Mouse (Mus musculus) urinary bladder, postnatal 36 days (tissue): ENCODE results near the gene Denr.

ENCODE experiments used
- DNase-seq, 2 experiments: peaks; one replicate each; pipeline ENCODE4 v3.0.0; 2022; ENCODE audit warnings: low spot score in 2 of 2, mixed read lengths in 1 of 2

Gene Denr

DNA sequence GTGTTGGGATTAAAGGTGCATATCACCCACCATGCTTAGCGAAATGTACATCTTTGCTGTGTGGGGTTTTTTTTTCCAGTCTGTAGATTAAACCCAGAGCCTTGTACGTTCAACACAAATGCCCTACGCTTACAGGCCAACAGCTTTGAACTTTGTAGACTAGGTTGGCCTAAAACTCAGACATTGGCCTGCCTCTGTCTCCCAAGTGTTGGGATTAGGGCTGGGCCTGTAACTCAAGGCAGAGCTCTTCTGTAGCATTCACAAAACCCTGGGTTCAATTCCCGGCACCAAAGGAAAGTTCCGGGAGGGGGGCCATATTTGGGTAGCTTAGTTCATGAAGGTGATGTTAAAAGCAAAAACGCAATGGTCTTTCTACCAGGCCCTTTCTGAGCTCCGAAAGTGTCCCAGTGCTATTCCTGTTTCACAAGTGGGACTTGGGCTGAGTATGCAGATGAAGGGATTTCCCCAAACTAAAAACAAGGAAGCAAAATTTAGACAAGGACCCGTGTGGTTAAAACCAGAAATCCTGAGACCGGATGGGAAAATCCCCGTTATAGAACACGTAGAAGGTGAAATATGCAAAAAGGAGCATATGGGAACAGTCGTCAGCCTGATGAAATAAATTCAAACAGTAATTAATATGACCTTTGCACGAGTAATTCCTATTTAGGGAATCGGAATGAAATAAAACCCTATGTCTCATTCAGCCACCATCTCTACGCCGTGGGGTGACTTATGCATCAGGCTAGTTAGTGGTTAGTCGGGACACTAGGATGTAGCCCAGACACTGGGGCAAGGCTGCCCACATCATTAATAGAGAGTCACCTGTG, 614 bp upstream of the Denr start:
- no peak for DNase-seq

DNA sequence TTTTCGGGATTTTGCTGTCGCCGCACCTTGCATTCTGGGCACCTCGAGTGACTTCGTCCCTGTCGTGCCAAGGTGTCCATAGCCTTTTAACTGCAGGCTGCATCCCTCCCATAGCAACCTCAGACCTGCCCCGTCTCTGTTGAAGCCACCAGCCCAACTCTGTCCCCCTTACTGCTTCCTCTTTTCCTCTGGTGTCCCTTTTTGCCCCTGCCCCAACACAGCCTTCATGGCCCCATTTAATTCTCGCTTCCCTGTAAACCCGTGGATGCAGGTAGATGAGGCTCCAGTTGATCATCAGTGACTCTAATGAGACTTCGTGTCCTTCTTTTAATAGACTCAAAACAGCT, 629 bp downstream of the Denr start:
- DNase-seq: no peak

DNA sequence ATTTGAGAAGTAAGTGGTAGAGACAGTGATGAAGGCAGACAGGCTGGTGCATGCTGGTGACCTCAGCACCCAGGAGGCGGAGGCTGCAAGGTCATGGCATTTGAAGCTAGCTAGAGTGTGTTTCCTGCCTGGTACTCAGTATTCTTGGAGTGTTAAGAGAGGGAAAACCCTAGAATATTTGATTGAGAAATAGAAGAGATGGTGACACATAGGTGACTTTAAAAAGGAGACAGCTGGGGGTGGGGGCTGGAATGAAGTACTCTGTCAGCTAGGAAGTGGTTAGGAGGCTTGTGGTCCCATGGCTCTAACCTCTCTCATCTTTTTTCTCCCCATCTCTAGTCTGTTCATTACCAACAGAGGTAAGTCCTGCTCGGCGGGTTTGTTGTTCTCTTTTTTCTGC, 7.9 kb downstream of the Denr start:
- DNase-seq: no peak

DNA sequence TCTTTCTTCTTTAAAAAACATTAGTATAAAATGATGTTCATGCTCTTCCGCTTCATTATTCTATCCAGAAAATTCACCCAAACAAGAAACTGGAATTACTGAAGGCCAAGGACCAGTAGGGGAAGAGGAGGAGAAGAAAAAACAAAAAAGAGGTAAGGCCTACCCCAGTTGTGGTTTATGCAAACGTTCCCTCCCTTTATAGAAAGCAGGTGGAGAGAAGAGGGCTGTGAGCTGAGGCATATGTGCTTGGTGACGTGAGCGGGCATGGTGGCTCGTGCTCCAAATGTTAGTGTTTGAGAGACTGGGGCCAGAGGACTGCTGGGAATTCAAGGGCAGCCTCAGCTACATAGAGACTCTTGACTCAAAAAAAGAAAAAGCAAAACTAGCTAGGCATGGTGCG, 15.1 kb downstream of the Denr start:
- no peak for DNase-seq

DNA sequence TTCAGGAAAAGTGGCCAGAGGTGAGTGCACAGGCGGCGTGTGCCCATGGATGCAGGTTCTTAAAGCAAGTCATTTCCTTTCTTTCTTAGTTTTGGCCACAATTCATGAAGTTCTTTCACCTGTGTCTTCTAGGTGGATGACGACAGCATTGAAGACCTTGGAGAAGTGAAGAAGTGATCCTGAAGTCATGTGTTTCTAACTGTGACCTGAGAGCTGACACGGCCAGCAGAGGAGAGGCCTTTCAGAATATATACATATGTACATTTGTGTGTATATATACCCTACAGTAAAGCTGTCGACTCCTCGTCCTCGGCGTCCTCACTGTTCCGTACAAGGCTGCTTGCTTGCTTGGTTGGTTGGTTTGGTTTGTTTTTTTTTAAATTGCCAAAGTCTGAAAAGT, 20.1 kb downstream of the Denr start, which contains the start of gene Gm43518:
Gene Gm43518, plus strand, starts transcription at position 301 of the 400 bp plus-strand sequence.
- no peak for DNase-seq

DNA sequence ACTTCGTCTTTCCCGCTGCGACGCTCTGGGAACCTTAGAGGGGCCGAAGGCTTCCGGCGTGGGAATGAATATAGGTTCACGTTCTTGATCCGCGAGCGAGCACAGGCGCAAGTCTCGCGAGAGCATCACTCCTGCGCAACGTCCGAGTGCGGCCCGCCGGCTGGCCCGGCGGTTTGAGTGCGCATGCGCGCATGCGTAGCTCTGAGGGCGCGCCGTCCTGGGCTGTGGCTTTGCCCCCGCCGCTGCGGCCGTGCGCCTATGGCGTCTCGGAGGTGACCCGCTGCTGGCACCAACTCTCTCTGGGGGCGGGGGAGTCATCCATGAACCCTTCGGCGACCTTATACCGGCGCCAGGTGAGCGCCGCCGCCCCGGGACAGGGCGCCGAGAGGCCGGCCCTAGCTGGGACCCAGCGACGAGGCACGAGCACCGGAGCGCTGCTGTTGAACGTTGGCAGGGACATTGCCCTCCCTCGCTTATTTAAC, 23.6 kb downstream of the Denr start, which contains the start of gene Ccdc62:
Gene Ccdc62, plus strand, starts transcription at position 172 of the 482 bp plus-strand sequence.
- peak; percentile 84 to 93 for DNase-seq

DNA sequence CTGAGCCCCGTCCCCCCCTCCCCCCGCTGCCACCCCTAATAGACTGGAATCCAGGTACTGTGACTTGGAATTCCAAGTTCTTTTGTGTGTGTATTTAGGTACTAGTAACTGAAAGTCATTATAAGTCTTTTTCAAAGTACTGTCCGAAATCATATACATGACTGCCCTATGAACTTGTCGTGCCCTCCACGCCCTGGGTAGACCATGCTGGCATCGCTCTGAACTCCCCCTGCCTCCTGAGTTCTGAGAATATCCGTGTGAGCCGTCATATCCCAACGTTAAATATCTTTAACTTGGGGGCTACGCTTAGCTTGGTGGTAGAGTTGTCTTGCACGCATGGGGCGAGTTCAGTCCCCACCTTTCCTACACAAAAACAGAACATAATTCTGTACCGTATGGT, 24.2 kb downstream of the Denr start:
- DNase-seq: no peak

DNA sequence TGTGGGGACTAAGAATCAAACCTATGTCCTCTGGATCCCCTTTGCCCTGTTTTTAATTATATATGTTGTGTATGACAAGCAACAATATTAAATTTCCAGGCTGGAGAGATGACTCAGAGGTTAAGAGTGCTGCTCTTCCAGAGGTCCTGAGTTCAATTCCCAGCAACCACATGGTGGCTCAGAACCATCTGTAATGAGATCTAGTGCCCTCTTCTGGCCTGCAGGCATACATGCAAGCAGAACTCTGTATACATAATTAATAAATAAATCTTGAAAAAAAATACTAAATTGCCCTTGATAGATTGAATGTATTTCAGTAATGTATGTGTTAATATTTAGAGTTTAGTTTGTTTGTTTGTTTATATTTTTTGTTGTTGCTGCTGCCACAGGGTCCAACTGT, 26.0 kb downstream of the Denr start:
- no peak for DNase-seq

DNA sequence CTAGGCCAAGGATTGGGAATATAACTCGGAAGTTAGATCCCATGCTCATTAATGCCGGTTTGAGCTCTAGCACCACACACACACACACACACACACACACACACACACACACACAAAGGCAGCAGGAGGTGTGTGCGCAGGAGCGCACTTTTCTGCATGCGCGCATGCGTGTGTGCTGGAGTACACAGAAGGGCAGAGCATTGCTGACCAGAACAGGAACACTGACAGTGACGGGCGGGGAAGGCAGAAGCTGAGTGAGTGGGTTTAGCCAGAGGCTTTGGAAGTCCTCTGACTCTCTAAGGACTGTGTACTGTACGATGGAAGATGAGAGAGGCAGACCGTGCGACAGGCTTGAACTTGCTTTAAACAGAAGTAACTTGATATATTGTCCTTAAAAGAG, 26.6 kb downstream of the Denr start:
- no peak for DNase-seq

DNA sequence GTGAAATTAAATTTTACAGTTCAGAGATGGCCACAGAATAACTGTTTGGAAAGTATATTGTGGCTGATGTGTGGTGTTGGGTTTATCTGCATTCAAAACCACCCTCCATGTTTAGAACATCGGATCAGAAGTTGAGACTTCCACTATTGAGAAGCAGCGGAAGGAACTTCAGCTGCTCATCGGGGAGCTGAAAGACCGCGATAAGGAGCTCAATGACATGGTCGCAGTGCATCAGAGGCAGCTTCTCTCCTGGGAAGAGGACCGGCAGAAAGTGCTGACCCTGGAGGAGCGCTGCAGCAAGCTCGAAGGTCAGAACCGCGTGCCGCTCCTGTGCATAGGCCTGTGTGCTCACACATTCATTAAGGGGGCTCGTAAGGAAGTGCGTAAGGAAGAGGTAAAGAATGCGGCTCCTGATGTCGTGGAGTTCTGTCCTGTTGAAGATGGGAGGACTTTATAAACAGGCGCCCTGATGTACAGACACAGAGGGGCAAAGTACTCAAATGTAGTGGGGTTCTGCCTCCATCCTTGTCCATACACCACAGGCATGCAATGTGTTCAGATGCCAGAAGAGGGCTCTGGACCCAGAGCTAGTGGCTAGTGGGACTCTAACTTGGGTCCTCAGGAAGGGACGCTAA, 27.1 kb downstream of the Denr start:
- DNase-seq: no peak

DNA sequence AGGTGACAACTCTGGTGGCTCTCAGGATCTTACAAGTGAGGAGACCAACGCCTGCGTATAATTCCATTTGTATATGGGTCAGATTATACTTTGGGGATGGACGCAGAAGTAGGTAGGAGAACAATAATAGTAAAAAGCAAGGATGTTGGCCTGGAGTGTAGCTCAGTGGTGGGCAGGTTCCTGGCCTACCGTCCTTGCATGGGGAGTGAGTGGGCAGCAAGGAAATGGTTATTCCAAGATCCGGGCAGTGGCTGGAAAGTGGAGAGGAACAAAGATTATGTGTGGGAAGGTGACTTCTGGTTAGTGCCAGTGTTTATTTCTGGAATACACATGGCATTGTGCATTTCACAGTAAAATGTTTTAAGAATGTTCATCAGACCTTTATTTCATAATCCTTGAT, 29.0 kb downstream of the Denr start:
- no peak for DNase-seq

DNA sequence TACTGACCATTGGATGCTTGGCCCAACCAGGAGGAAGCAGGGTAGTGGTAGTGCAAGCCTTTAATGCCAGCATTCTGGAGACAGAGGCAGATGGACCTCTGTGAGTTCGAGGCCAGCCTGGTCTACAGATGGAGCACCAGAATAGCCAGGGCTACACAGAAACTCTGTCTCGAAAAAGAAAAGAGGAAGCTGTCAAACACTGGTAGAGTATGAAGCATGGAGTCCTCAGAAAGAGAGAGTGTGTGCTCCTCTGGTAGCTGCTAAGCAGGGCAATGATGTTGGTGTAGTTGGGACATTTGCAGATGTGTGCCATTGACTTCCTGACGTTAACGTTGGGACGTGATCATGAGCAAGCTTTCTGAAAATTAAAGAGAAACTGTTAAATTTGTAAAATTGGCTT, 31.5 kb downstream of the Denr start:
- no peak for DNase-seq

DNA sequence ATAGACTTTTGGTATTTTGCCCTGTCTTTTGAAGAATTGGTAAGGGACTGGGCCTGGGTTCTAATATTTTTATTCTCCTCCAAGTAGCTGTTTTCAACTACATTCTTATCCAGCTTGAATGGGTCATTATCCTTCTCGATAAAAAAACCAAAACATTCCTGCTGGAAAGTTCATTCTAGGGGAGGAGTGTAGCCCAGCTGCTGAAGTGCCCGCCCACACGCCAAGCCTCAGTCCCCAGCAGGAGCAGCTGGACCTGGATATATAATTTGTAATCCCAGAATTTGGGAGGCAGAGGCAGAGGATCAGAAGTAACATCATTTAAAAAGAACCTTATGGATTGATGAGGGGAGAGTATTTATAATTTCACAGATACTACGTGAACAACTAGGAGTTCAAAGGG, 39.6 kb downstream of the Denr start:
- no peak for DNase-seq

DNA sequence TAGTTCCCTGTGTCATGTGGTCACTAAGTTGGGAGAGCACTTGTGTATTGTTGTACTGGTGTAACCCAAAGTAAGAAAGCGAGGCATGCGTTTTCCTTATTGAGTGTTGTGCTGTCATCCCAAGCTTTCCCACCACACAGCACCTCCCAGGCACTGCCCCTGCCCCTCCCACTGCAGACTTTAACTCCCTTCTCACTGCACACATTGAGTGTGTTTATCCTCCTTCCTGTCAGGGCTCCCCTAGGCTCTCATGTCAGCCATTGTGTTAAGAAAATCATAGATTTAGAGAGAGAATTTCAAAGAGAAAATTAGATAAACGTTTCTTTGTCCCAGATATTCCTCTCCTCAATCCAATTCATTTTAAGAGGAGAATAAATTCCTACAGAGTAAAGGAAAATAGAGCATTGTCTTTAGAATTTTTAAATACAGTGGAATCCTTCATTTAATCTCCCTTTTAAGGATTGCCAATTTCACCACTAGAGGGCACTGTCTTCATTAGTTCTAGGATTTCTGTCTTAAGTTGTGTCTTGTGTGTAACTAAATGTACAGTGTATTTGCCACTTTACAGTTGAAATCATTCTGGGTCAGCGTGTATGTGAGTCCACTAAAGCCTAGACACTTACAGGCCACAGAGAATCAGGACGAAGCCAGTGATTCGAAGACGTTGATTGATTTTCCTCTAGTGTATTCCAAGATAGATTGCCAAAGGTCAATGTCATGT, 40.2 kb downstream of the Denr start:
- DNase-seq: no peak

DNA sequence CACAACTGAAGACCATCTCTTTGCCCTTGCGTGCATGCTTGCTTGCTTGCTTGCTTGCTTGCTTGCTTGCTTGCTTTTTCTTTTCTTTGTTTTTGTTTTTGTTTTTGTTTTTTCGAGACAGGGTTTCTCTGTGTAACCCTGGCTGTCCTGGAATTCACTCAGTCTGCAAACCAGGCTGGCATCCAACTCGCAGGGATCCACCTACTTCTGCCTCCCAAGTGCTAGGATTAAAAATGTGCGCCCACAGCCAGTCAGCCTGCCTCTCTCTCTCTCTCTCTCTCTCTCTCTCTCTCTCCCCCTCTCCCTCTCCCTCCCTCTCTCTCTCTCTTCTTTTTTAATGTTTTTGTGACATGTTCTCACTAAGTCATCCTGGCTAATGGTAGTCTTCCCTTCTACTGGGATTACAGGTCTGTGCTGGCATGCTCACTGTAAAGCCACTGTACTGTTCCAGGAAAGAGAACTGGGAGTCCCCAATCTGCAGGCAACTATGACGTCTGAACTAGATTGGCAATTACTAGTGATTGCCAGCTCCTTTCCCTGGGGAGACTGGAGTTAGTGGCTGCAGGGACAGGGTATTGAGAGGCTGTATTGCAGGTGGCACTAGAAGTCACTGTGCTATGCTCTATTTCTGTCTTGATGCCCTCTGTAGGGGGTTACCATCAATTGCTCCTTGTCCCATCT, 45.5 kb downstream of the Denr start:
- no peak for DNase-seq

DNA sequence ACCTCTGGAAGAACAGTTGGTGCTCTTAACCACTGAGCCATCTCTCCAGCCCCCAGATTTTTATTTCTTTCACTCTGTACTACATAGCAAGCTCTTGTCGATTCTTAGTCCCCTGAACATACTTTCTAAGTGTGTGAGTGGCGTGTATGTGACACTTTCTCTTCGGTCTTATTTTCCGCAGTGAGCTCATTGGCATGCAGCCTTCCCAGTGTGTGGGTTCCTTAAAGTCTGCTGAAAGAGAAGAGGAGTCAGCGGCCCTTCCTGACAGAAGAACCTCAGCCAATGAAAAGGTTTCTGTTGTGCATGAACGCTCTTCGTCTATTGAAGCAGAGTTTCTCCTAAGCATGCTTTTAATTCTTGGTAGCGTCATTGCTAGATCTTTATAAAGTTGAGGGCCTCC, 50.2 kb downstream of the Denr start:
- DNase-seq: no peak

DNA sequence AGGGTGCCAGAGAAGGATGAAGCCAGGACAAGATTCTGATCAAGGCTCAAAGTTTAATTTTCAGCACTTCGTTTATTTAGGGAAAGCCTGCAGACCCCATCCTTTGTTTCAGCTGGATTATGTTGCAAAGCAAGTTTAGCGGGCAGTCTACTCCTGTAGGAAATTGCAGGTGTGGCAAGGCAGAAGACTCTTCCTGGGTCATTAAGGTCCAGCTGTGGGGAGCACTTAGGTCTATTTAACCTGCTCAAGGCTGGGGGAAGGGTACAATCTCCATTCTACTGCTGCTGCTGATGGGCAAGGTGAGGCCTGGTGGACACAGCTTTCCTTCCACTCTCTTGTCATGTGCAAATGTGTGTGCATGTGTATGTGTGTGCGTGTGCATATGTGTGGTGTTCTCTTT, 52.0 kb downstream of the Denr start:
- DNase-seq: no peak

DNA sequence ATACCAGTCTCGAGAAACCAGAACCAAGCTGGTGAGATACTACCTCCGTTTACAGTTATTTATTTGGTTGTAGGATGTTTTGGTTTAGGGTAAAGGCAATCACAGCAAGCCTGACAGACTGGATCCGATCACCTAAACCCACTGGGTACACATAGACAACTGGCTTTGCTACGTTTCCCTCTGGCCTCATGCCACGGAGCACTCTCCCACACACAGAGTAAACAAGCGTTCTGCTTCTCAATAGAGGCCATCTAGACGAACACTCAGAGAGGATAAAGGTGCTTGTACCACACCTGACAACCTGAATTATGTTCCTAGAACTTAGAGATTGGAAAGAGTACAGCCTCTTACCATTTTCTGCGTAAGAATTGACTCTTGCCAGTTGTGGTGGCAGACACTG, 53.2 kb downstream of the Denr start:
- peak in 1 of 2 experiments; percentile 57 for DNase-seq

DNA sequence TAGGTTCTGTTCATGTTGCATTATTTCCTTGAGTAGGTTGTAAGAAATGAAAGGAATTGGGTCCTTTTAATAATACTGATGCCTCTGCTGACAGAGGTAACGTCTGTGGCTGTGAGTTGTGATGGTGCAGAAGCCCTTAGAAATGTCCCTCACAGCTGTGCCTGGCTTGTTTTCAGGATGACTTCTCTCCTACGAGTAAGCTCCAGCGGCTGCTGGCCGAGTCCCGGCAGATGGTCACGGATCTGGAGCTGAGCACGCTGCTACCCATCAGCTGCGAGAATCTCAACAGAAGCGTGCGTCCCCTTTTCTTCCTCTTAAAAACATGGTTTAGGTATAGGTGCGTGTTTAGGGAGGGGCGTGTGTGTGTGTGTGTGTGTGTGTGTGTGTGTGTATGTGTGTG, 54.1 kb downstream of the Denr start:
- DNase-seq: no peak

DNA sequence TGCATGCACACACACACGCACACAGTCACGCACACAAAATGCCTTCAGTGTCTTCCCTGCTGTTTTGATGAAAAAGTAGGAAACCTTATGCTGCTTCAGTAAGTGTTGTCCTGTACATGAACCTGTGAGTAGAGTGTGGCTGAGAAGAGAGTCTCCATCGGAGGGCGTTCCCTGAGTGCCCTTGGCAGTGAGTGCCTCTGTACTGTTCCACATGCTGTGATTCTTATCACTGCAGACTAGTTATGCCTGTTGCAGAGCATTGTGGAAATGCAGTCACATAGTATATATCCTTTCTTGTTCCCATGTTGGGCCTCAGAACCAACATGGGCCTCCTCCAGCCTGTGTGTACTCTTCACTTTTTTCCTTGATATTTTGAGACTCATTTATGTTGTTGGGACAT, 57.2 kb downstream of the Denr start:
- DNase-seq: no peak

DNA sequence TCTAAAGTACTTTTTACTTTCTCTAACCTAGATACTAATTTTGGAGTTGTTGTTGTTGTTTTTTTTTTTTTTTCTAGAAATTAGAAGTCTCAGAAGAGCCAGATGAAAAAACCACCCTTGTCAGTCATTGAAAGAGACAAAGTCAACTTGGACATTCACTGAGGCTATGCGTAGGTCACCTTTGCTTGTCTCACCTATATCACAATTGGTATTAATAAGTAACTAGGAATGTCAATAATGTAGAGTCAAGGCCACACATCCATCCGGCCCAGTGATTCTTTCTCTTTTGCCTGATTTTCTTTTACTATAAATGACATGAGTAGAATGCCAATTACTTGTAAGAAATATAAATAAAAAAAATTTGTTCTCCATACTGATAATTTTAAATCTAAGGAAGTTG, 59.8 kb downstream of the Denr start:
- DNase-seq: no peak

DNA sequence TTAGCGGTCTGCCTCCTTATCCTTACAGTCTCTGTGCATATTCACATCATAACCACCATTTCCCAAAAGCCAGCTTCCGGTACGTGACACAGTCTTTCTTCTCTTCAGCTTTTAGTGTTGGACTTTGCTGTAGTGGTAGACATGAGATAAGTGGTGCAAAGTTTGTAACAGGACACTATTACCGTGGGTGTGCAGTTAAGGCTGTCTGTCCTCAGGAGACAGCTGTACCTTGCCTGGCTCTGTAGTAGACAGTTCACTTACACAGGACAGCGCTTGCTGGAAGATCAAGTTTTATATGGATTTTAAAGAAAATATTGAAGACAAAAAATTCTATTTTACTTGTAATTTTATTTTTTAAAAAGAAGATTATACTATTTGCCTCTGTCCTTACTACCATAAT, 61.5 kb downstream of the Denr start:
- DNase-seq: no peak
